Mouse (Mus musculus): ENCODE results near the gene Pin1. TPM values are rescaled to one million over a fixed set of nuclear protein-coding genes. Genes with fewer than 3 reads are reported as not detected.
A peak's percentile ranks its signal among the peaks of the same experiment; 100 is the strongest.
"Not testable (repeated sequence)": the region's sequence is repeated elsewhere in the genome, so short reads cannot be mapped to it uniquely, and the experiment has no call there.

The Pin1 gene
- polyA plus RNA-seq, 1 experiment from 2014 or later: 73.3 TPM

GRCm38 (mm10) chr9:20682389-20682722 is 30.5 kb downstream of the Pin1 start:
- 13% methylated on average over 2 of the region's 2 CpGs for WGBS
- Histone ChIP-seq H3K27ac (ENCODE audit: low read depth, low read length) (0 out of 2 replicates have a peak overlapping the region, but pooled peaks have one; percentile 23), H3K9me3 (replicated peaks; ENCODE audit: control insufficient read depth, low read length) (no peaks in the 10 kb centered on the region), H3K4me2 (ENCODE audit: low read length) (no peak overlapping the region), H3K4me3 (ENCODE audit: low read depth, low read length) (no peak overlapping the region), H3K4me1 (ENCODE audit: control insufficient read depth, insufficient read depth, low read length) (peaks cover 9% of the 10 kb centered on the region), H3K27me3 (replicated peaks; ENCODE audit: control insufficient read depth, insufficient read depth, low read length) (no peaks in the 10 kb centered on the region), H3K36me3 (ENCODE audit: control insufficient read depth, insufficient read depth, low read length) (no peaks in the 10 kb centered on the region), H3K9ac (ENCODE audit: low read length) (no peak overlapping the region)
- DNase-seq (ENCODE audit: low spot score) (peak; percentile 65), ATAC-seq (peak; percentile 38)

- Histone ChIP-seq H3K9me3 (replicated peaks; ENCODE audit: control insufficient read depth, low read length) (no peaks in the 10 kb centered on the region), H3K36me3 (ENCODE audit: control insufficient read depth, insufficient read depth, low read length) (no peaks in the 10 kb centered on the region), H3K27me3 (replicated peaks; ENCODE audit: control insufficient read depth, insufficient read depth, low read length) (no peaks in the 10 kb centered on the region), H3K27ac (ENCODE audit: low read depth, low read length) (no peak overlapping the region), H3K4me2 (ENCODE audit: low read length) (no peak overlapping the region), H3K9ac (ENCODE audit: low read length) (no peak overlapping the region), H3K4me3 (ENCODE audit: low read depth, low read length) (no peak overlapping the region), H3K4me1 (ENCODE audit: control insufficient read depth, insufficient read depth, low read length) (peaks cover 5% of the 10 kb centered on the region)
- 59% methylated on average over 17 of the region's 17 CpGs for WGBS
- ATAC-seq (no peak), DNase-seq (ENCODE audit: low spot score) (no peak)
Observed at GRCm38 (mm10) chr9:20685081-20685861, 33.4 kb downstream of the Pin1 start.

GRCm38 (mm10) chr9:20689403-20689802 is 37.5 kb downstream of the Pin1 start:
- no peak overlapping the region for H3K9ac ChIP-seq (ENCODE audit: low read length)
- no peak overlapping the region for H3K27ac ChIP-seq (ENCODE audit: low read depth, low read length)
- H3K4me2 ChIP-seq (ENCODE audit: low read length): no peak overlapping the region
- ATAC-seq (no peak), DNase-seq (ENCODE audit: low spot score) (no peak)
- H3K27me3 ChIP-seq (replicated peaks; ENCODE audit: control insufficient read depth, insufficient read depth, low read length): no peaks in the 10 kb centered on the region
- 86% methylated on average over 1 of the region's 1 CpGs for WGBS
- H3K9me3 ChIP-seq (replicated peaks; ENCODE audit: control insufficient read depth, low read length): no peaks in the 10 kb centered on the region
- no peaks in the 10 kb centered on the region for H3K36me3 ChIP-seq (ENCODE audit: control insufficient read depth, insufficient read depth, low read length)
- H3K4me1 ChIP-seq (ENCODE audit: control insufficient read depth, insufficient read depth, low read length): peaks cover 1% of the 10 kb centered on the region; the same call in 1 of the 2 replicates
- H3K4me3 ChIP-seq (ENCODE audit: low read depth, low read length): no peak overlapping the region

- no peak overlapping the region for H3K4me3 ChIP-seq (ENCODE audit: low read depth, low read length)
- no peak for DNase-seq (ENCODE audit: low spot score)
- peaks cover 7% of the 10 kb centered on the region for H3K4me1 ChIP-seq (ENCODE audit: control insufficient read depth, insufficient read depth, low read length)
- H3K9me3 ChIP-seq (replicated peaks; ENCODE audit: control insufficient read depth, low read length): no peaks in the 10 kb centered on the region
- no peak overlapping the region for H3K4me2 ChIP-seq (ENCODE audit: low read length)
- WGBS: 5% methylated on average over 4 of the region's 4 CpGs
- no peak for ATAC-seq
- no peak overlapping the region for H3K27ac ChIP-seq (ENCODE audit: low read depth, low read length)
- H3K27me3 ChIP-seq (replicated peaks; ENCODE audit: control insufficient read depth, insufficient read depth, low read length): no peaks in the 10 kb centered on the region
- H3K9ac ChIP-seq (ENCODE audit: low read length): 0 out of 2 replicates have a peak overlapping the region, but pooled peaks have one; percentile 21
- H3K36me3 ChIP-seq (ENCODE audit: control insufficient read depth, insufficient read depth, low read length): no peaks in the 10 kb centered on the region
Observed at GRCm38 (mm10) chr9:20689913-20690312, 38.0 kb downstream of the Pin1 start.

GRCm38 (mm10) chr9:20690449-20690848 is 38.6 kb downstream of the Pin1 start:
- not testable (repeated sequence) for H3K9me3 ChIP-seq (replicated peaks; ENCODE audit: control insufficient read depth, low read length); ATAC-seq; H3K9ac ChIP-seq (ENCODE audit: low read length); H3K4me3 ChIP-seq (ENCODE audit: low read depth, low read length); DNase-seq (ENCODE audit: low spot score); H3K27ac ChIP-seq (ENCODE audit: low read depth, low read length); H3K36me3 ChIP-seq (ENCODE audit: control insufficient read depth, insufficient read depth, low read length); H3K4me2 ChIP-seq (ENCODE audit: low read length); H3K27me3 ChIP-seq (replicated peaks; ENCODE audit: control insufficient read depth, insufficient read depth, low read length); H3K4me1 ChIP-seq (ENCODE audit: control insufficient read depth, insufficient read depth, low read length)
- WGBS: 93% methylated on average over 2 of the region's 2 CpGs

- ATAC-seq (no peak), DNase-seq (ENCODE audit: low spot score) (no peak)
- 88% methylated on average over 3 of the region's 3 CpGs for WGBS
- Histone ChIP-seq H3K27me3 (replicated peaks; ENCODE audit: control insufficient read depth, insufficient read depth, low read length) (no peaks in the 10 kb centered on the region), H3K4me1 (ENCODE audit: control insufficient read depth, insufficient read depth, low read length) (peaks cover 15% of the 10 kb centered on the region), H3K9ac (ENCODE audit: low read length) (no peak overlapping the region), H3K27ac (ENCODE audit: low read depth, low read length) (no peak overlapping the region), H3K4me2 (ENCODE audit: low read length) (no peak overlapping the region), H3K9me3 (replicated peaks; ENCODE audit: control insufficient read depth, low read length) (no peaks in the 10 kb centered on the region), H3K36me3 (ENCODE audit: control insufficient read depth, insufficient read depth, low read length) (no peaks in the 10 kb centered on the region), H3K4me3 (ENCODE audit: low read depth, low read length) (no peak overlapping the region)
Observed at GRCm38 (mm10) chr9:20692863-20693262, 41.0 kb downstream of the Pin1 start.

- DNase-seq (ENCODE audit: low spot score): no peak
- peak overlapping the region; percentile 11; the same call in 1 of the 2 replicates for H3K4me3 ChIP-seq (ENCODE audit: low read depth, low read length)
Observed at GRCm38 (mm10) chr9:20694721-20695235, 42.9 kb downstream of the Pin1 start.

GRCm38 (mm10) chr9:20696107-20696712 is 44.3 kb downstream of the Pin1 start:
- H3K36me3 ChIP-seq (ENCODE audit: control insufficient read depth, insufficient read depth, low read length): no peaks in the 10 kb centered on the region
- no peak overlapping the region for H3K9ac ChIP-seq (ENCODE audit: low read length)
- no peak overlapping the region for H3K27ac ChIP-seq (ENCODE audit: low read depth, low read length)
- H3K4me3 ChIP-seq (ENCODE audit: low read depth, low read length): no peak overlapping the region
- DNase-seq (ENCODE audit: low spot score): peak; percentile 47
- H3K4me1 ChIP-seq (ENCODE audit: control insufficient read depth, insufficient read depth, low read length): peaks cover 17% of the 10 kb centered on the region
- H3K27me3 ChIP-seq (replicated peaks; ENCODE audit: control insufficient read depth, insufficient read depth, low read length): no peaks in the 10 kb centered on the region
- H3K9me3 ChIP-seq (replicated peaks; ENCODE audit: control insufficient read depth, low read length): no peaks in the 10 kb centered on the region
- WGBS: 41% methylated on average over 5 of the region's 5 CpGs
- peak; percentile 63 for ATAC-seq
- H3K4me2 ChIP-seq (ENCODE audit: low read length): no peak overlapping the region

More at GRCm38 (mm10) chr9:20694721-20695235, 42.9 kb downstream of the Pin1 start:
- WGBS: 4% methylated on average over 25 of the region's 25 CpGs
- Histone ChIP-seq H3K27me3 (replicated peaks; ENCODE audit: control insufficient read depth, insufficient read depth, low read length) (no peaks in the 10 kb centered on the region), H3K27ac (ENCODE audit: low read depth, low read length) (no peak overlapping the region), H3K9me3 (replicated peaks; ENCODE audit: control insufficient read depth, low read length) (no peaks in the 10 kb centered on the region), H3K4me1 (ENCODE audit: control insufficient read depth, insufficient read depth, low read length) (peaks cover 17% of the 10 kb centered on the region), H3K4me2 (ENCODE audit: low read length) (peak overlapping the region; percentile 45), H3K9ac (ENCODE audit: low read length) (peak overlapping the region; percentile 54), H3K36me3 (ENCODE audit: control insufficient read depth, insufficient read depth, low read length) (no peaks in the 10 kb centered on the region)
- no peak for ATAC-seq

GRCm38 (mm10) chr9:20697466-20697865 is 45.6 kb downstream of the Pin1 start:
- H3K27ac ChIP-seq (ENCODE audit: low read depth, low read length): peak overlapping the region; percentile 58; the same call in 1 of the 2 replicates
- 9% methylated on average over 8 of the region's 8 CpGs for WGBS
- no peaks in the 10 kb centered on the region for H3K36me3 ChIP-seq (ENCODE audit: control insufficient read depth, insufficient read depth, low read length)
- DNase-seq (ENCODE audit: low spot score) (peak; percentile 56), ATAC-seq (peak; percentile 42)
- no peak overlapping the region for H3K4me2 ChIP-seq (ENCODE audit: low read length)
- H3K9ac ChIP-seq (ENCODE audit: low read length): no peak overlapping the region
- peaks cover 17% of the 10 kb centered on the region for H3K4me1 ChIP-seq (ENCODE audit: control insufficient read depth, insufficient read depth, low read length)
- H3K4me3 ChIP-seq (ENCODE audit: low read depth, low read length): no peak overlapping the region
- H3K27me3 ChIP-seq (replicated peaks; ENCODE audit: control insufficient read depth, insufficient read depth, low read length): no peaks in the 10 kb centered on the region
- no peaks in the 10 kb centered on the region for H3K9me3 ChIP-seq (replicated peaks; ENCODE audit: control insufficient read depth, low read length)
